Mouse (Mus musculus) ES-E14 (cell line): ENCODE data around the gene Mrpl23. TPM values are rescaled to one million over a fixed set of nuclear protein-coding genes. Genes with fewer than 3 reads are reported as not detected.

ENCODE experiments used
- DNase-seq: peaks from one replicate; pipeline ENCODE4 v3.0.0-alpha.2; 2013; ENCODE audit warnings: low read depth, low spot score
- H3K27ac ChIP-seq: 2 replicates; pipeline ENCODE4 v1.5.1; 2012; ENCODE audit warnings: low read depth, mild to moderate bottlenecking, low read length, moderate library complexity, mixed read lengths; ENCODE audit not compliant: poor library complexity, insufficient read depth, severe bottlenecking
- H3K36me3 ChIP-seq: 2 replicates; pipeline ENCODE4 v1.6.1; 2012; ENCODE audit warnings: mild to moderate bottlenecking, low read length, moderate library complexity, mixed read lengths; ENCODE audit not compliant: control insufficient read depth, poor library complexity, insufficient read depth, severe bottlenecking
- H3K4me1 ChIP-seq, 2 experiments: fragments of 150-350 bp in 1 of 2; sonication (generic) in 1 of 2; 2 replicates each; pipeline ENCODE4 v1.6.1; 2012; ENCODE audit warnings: low read length in 2 of 2, mild to moderate bottlenecking in 1 of 2, mixed read lengths in 1 of 2; ENCODE audit not compliant: control insufficient read depth in 2 of 2, insufficient read depth in 2 of 2, poor library complexity in 1 of 2
- H3K4me3 ChIP-seq, 2 experiments: fragments of 150-350 bp in 1 of 2; sonication (generic) in 1 of 2; 2 replicates each; pipeline ENCODE4 v1.5.1; 2012; ENCODE audit warnings: low read length in 2 of 2, low read depth in 1 of 2, mild to moderate bottlenecking in 1 of 2, mixed read lengths in 1 of 2; ENCODE audit not compliant: insufficient read depth in 1 of 2, poor library complexity in 1 of 2, severe bottlenecking in 1 of 2
- H3K9ac ChIP-seq: 2 replicates; pipeline ENCODE4 v1.6.1; 2012; ENCODE audit warnings: low read depth, mild to moderate bottlenecking, low read length, mixed read lengths; ENCODE audit not compliant: poor library complexity, insufficient read depth, severe bottlenecking
- H3K9me3 ChIP-seq: fragments of 150-350 bp; sonication (generic); 2 replicates; pipeline ENCODE4 v1.6.1; 2012; ENCODE audit warnings: low read depth, mild to moderate bottlenecking, low read length; ENCODE audit not compliant: control insufficient read depth, insufficient read depth
- CHD2 ChIP-seq: IDR thresholded peaks from 2 replicates; pipeline ENCODE4 v1.6.1; 2014; ENCODE audit warnings: mild to moderate bottlenecking, low read depth, low read length, inconsistent platforms
- HCFC1 ChIP-seq: IDR thresholded peaks from 2 replicates; pipeline ENCODE4 v1.6.1; 2012; ENCODE audit warnings: low read length, inconsistent platforms, borderline replicate concordance; ENCODE audit not compliant: insufficient read depth
- MAFK ChIP-seq: IDR thresholded peaks from 2 replicates; pipeline ENCODE4 v1.6.1; 2014; ENCODE audit warnings: mild to moderate bottlenecking, low read depth, low read length, inconsistent platforms; ENCODE audit not compliant: insufficient read depth
- ZC3H11A ChIP-seq: IDR thresholded peaks from 2 replicates; pipeline ENCODE4 v1.6.1; 2012; ENCODE audit warnings: low read depth, mild to moderate bottlenecking, inconsistent platforms, low read length, borderline replicate concordance
- ZNF384 ChIP-seq: IDR thresholded peaks from 2 replicates; pipeline ENCODE4 v1.6.1; 2012; ENCODE audit warnings: low read depth, low read length, inconsistent platforms
- in situ Hi-C, 2 experiments: fragments of 600-800 bp; cut with MboI; formaldehyde crosslinking; loops; one replicate each; pipeline ENCODE4 v1.15.1; 2025; ENCODE audit warnings: low sequenced_read_pairs in 2 of 2, inconsistent platforms in 1 of 2; ENCODE audit not compliant: unreplicated experiment in 2 of 2
- total RNA-seq: library from RNA; depleted of rRNA; stranded (reverse); fragments of 300-350 nt; gene quantifications from 2 replicates; pipeline ENCODE4 v1.2.3, GENCODE M21; 2012

The Mrpl23 gene
- total RNA-seq, 1 experiment = 49.1 TPM

DNA sequence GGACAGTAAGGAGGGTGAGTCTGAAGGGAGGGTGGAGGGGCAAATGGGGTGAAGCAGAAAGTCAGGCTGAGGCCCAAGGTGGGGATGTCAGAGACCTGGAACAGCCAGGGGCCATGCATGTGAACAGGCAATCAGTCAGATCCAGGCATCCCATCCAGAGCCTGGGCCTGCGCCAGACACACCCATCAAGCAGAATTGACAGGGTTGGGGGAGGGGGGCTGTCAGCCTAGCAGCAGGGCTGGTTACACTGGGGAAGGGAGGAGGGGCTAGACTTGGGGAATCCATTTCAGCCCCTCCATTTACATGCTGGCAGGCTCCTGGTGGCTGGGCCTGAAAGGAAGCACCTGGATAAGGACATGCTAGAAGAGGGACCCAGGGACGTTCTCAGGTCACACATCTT is 26.5 kb upstream of the Mrpl23 start:
- no peak overlapping the region for H3K27ac ChIP-seq
- no peak for TF ChIP-seq ZNF384
- TF ChIP-seq CHD2 = no peak
- no peak for TF ChIP-seq MAFK
- no peak for TF ChIP-seq ZC3H11A
- TF ChIP-seq HCFC1 = no peak
- no peak overlapping the region for H3K9ac ChIP-seq
- DNase-seq = no peak
- H3K9me3 ChIP-seq = no peaks in the 10 kb centered on the region
- no peak overlapping the region for H3K4me3 ChIP-seq
- in situ Hi-C loops = no loop called here
- no peaks in the 10 kb centered on the region for H3K36me3 ChIP-seq
- H3K4me1 ChIP-seq = peaks cover 0 to 15% of the 10 kb centered on the region in 2 experiments; a peak in 1 of 4 replicates

DNA sequence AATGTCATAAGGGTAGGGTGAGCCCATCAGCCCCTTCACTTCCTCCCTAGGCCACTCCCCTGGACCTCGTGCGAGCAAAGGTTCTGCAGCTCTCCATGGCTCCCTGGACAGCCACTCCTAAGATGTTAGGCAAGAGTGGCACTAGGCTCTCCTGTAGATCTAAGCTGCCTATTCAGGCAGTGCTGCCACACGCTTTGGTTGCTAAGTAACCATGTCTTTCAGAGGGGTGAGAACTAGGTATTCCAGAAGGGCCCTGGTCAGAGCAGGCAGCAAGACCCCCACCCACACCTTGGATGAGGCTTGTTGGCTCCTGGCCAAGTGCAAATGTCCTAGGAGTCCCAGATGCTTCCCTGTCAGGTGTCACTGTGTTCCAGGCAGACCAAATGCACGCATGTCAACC is 26.0 kb upstream of the Mrpl23 start:
- in situ Hi-C loops = no loop called here
- no peak for DNase-seq
- H3K27ac ChIP-seq = no peak overlapping the region
- no peak overlapping the region for H3K9ac ChIP-seq
- peaks cover 0 to 15% of the 10 kb centered on the region in 2 experiments; a peak in 1 of 4 replicates for H3K4me1 ChIP-seq
- no peaks in the 10 kb centered on the region for H3K36me3 ChIP-seq
- TF ChIP-seq HCFC1 = no peak
- no peak for TF ChIP-seq MAFK
- TF ChIP-seq ZC3H11A = no peak
- no peak for TF ChIP-seq CHD2
- no peak for TF ChIP-seq ZNF384
- H3K4me3 ChIP-seq = no peak overlapping the region
- no peaks in the 10 kb centered on the region for H3K9me3 ChIP-seq

DNA sequence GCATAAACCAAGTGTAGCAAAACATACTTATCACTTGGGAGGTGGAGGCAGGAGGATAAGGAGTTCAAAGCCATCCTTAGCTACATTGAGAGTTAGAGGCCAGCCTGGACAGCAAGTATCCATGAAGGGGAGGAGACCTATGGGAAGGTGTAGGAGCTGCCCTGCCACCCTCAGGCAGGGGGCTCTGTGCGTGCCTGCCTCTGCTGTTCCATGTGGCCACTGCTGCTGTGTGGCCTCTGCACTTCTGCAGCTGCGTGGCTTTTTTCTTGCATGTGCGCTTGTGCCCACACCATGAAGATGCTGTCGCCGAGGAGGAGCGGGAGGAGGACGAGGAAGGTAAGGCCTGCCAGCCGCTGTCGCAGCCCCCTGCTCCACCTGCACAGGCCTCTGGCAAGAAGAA is 25.0 kb upstream of the Mrpl23 start:
- TF ChIP-seq ZC3H11A (no peak), CHD2 (no peak), MAFK (no peak), HCFC1 (no peak), ZNF384 (no peak)
- DNase-seq = no peak
- no peak overlapping the region for H3K9ac ChIP-seq
- no peak overlapping the region for H3K27ac ChIP-seq
- in situ Hi-C loops = no loop called here
- H3K4me1 ChIP-seq = peaks cover 0 to 15% of the 10 kb centered on the region in 2 experiments; a peak in 1 of 4 replicates
- H3K4me3 ChIP-seq = no peak overlapping the region
- H3K36me3 ChIP-seq = no peaks in the 10 kb centered on the region
- no peaks in the 10 kb centered on the region for H3K9me3 ChIP-seq

DNA sequence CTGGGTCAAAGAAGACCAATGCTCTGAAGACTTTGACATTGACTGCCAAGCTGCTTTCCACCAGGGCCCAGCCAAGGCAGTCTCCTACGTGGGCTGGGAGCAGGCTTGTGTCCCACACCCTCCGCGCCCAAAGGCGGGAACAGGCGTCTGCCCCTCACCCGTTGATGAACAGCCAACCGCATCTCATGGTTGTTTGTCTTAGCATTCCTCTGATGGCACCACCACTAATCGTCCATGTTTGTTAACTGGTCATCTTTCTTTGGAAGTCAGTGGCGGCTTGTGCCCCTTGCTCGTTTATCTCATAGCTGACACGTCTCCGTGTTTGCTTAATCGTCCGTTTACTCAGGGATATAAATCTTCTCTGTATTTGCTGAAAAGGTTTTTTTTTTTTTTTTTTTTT is 23.0 kb upstream of the Mrpl23 start:
- TF ChIP-seq HCFC1 (no peak), ZC3H11A (no peak), ZNF384 (peak; percentile 49; the same call in 1 of the 2 replicates), CHD2 (no peak)
- H3K9me3 ChIP-seq = no peaks in the 10 kb centered on the region
- H3K36me3 ChIP-seq = no peaks in the 10 kb centered on the region
- no peak for DNase-seq
- no peak overlapping the region for H3K9ac ChIP-seq
- H3K4me3 ChIP-seq = no peak overlapping the region
- no peak overlapping the region for H3K27ac ChIP-seq
- in situ Hi-C loops = no loop called here
- peaks cover 0 to 15% of the 10 kb centered on the region in 2 experiments; a peak in 1 of 4 replicates for H3K4me1 ChIP-seq
